Mouse (Mus musculus): ENCODE data around the gene Kat2a. TPM values are rescaled to one million over a fixed set of nuclear protein-coding genes. Genes with fewer than 3 reads are reported as not detected.

Gene Kat2a
- 10 to 100 TPM; 17.5 to 18.0 TPM for total RNA-seq (2021)

DNA sequence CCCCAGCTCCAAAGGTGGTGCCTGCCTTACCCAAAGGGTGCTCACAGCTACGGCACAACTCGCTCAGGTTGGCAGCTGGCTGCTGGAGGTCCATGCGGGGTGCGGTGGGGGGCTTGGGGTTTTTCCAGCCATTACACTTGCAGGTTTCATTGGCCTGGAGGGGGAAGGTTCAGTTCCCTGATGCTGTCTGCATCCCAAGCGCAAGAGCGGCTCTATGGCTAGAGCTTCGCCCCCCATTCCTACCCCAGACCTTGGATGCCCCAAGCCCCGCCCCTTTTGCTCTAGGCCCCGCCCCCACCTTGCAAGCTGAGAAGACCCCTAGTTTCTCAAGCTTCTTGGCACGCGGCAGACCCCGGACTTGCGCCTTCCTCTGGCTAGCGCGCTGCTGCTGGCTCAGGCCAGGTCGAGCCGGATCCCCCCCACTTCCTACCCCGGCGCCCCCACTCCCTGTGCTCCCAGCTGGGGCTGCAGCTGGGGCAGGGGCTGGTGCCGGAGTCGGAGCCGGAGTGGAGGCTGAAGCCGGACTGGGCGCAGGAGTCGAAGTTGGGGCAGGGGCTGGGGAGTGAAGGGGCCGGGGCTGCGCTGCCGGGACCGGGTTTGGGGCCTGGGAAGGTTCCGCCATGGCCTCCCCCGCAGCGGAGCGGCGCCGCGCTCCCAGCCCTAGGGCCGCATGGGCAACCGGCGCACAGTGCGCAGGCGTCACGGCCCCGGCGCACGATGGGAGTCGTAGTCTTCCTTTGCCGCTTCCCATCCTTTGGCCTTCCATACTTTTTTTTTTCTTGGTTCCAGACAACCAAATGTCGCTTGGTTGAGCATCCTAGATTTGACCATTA, at the start of gene Kat2a:
Kat2a (minus strand) TSS at position 683 of the 833 bp plus-strand sequence.
- peak; percentile 89 for DNase-seq

DNA sequence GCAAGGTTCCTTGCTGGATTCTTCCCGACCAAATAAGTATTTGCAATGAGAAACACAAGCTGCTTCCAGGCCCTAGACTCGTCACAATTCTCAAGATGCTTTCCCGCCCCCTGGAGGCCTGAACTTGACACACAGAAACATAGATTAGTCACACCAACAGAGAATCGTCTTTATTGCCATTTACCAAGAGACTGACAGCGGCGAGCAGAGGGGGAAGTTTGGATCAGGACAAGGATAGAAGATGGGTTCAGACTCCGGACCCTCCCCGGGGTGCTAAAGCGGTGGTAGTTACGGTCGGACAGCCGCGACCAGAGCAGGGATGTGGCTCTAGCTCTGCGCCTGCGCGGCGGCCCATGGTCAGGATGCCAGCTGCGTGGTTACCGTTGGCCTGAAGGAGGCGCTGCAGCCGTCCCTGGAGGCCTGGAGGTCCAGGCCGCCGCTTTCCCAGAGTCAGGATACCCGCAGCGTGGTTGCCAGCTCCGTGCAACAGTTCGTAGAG, 49.3 kb upstream of the Kat2a start:
- peak; percentile 95 for DNase-seq

- peak; percentile 47 for DNase-seq
Measured at GRCm38 (mm10) chr11:100759611-100760233, 47.5 kb upstream of the Kat2a start, which contains the start of gene Kcnh4. Kcnh4 (minus strand) TSS chr11:100759942.

DNA sequence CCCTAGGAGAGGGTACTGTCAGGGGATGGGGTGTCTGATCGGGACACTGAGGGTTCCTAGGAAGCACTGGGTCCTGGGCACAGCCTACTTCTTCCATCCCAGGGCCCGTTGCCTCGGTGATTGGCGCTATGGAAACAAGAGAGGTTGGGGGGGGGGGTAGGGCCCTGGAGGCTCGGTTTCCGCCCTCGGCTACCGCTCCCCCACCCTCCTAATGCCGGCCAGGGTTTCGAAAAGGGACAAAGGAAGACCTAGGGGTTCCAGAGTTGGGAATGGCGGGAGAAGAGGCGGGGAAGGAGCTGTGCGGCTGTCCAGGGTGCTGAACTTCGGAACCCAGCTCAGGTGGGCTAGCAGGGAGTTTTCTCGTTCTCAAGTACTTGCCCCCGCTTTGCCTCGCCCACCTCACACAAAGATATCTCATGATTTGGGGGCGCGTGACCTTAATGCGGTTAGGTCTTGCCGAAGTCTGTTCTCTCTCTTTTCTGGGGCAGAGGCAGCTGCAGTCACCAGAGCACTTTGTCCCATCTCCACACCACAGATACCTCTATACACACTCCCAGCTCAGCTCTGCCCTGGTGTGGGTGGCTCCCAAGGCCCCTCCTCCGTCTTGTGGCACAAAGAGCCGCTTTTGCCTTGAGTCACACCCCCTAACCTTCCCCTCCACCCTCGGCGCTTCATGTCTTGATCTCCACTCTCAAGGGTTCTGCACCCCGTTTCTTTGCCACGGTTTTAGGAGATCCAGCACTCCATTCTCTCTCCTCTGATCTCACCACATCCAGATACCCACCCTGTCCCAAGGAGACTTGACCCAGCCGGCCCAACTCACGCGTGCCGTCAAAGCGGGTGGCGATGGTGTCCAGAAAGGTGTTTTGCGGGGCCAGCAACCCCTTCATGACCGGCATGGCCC, 46.7 kb upstream of the Kat2a start:
- peak; percentile 76 for DNase-seq

- no peak for DNase-seq
Measured at GRCm38 (mm10) chr11:100757566-100757965, 45.3 kb upstream of the Kat2a start.

GRCm38 (mm10) chr11:100756476-100756875, 44.2 kb upstream of the Kat2a start:
- no peak for DNase-seq

- DNase-seq, result no peak
Measured at GRCm38 (mm10) chr11:100754693-100755057, 42.4 kb upstream of the Kat2a start.

GRCm38 (mm10) chr11:100754021-100754692, 41.9 kb upstream of the Kat2a start:
- DNase-seq, result no peak

DNA sequence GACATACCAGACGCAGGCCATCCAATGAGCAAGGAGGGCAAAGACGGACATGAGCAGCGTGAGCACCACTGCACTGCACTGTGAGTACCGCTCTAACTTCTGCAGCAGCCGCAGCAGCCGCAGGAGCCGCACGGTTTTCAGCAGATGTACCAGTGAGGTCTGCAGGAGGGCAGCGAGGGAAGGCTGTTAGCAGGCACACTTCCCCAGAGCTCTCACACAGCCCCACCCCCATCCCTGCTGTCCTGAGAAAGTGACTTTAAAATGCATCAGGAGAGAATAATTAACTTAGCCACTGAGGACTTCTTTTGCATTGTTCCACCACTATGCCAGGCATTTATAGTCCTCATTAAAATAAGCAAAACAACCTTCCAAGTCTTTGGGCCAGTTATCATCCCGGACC, 40.0 kb upstream of the Kat2a start:
- no peak for DNase-seq

DNA sequence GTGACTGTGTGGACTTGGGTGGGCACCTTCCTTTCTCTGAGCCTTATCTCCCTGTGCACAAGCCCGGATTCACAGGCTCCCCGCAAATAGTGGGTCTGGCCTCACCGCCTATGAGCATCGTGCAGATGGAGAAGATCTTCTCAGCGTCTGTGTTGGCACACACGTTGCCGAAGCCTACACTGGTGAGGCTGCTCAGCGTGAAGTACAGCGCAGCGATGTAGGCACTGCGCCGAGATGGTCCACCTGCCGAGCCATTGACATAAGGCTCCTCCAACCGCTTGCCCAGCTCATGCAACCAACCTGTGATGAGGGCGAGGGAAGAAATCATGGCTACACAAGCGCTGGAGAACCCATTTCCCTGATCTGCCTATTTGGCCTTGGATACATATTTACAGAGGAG, 37.9 kb upstream of the Kat2a start:
- no peak for DNase-seq

- DNase-seq, result no peak
Measured at GRCm38 (mm10) chr11:100749469-100749868, 37.2 kb upstream of the Kat2a start.

DNA sequence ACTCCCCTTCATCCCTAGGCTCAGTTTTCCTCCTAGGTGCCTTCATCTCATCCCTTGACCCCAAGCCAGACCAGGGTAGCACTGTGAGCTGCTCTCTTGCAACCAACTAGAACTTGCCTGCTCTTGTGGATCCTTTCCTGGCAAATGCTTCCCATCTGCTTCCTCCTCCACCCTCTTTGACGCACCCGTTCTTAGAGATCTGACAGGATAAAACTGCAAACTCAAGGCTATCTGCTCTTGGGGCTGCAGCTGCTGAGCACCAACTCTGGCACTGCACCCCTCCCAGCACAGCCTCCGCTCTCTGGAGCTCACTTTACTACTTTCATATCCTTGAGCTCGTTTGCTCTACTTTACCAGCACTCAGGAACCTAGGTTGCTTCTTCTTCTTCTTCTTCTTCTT, 36.4 kb upstream of the Kat2a start:
- DNase-seq, result no peak

DNA sequence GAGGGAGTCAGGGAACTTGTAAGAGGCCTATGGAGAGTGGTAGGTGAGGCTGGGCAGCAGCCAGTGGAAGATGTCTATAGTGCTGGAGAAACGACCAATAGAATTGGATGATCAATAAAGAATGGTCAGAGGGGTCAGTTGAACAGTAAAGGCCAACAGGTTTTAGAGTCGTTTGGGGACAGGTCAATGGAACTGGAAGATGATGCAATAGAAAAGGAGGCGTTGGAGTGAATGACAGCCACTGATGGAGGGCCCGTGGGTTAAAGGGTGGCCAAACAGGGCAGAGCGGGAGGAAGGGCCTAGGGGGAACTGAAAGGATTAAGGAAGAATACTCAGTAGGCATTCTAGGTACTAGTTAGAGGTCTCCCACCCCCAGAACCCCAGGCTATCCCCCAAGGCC, 34.8 kb upstream of the Kat2a start:
- DNase-seq, result no peak

DNA sequence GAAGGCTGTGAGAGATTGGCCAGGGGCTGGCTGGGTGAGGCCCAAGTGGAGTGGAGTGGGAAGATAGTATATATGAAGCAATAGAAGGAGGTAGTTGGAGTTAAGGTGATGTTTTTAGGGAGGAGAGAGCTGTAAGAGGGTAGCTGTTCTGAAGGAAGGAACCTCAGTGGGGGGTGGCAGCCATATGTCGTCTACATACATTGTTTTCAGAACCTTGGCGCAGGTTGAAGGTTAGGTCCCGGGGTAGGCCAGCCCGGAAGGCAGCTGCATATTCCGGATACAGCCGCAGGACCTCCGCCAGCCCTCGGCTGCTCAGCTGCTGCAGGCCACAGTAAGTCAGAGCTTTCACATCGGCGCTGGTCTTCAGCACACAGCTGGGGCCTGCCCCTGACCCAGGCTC, 34.3 kb upstream of the Kat2a start:
- no peak for DNase-seq

GRCm38 (mm10) chr11:100745085-100745484, 32.8 kb upstream of the Kat2a start:
- peak; percentile 62 for DNase-seq

DNA sequence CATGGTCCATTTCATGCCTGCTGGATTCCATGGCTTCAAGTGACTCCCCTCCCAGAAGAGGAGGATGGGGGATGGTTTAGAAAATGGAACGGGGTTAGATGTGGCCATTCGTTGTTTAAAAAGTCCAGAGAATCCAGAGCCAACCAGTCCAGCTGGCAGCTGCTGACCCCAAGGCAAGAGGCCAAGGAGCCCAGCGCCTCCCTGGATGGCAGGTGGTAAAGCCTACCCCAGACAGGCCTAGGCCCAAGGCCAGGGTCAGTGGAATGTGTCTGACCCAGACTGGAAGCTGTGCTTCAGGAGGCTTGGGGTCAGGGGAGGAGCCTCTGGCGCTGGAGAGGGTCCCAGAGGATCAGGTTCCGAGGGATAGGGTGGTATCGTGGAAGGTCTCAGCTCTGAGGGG, 29.1 kb upstream of the Kat2a start:
- DNase-seq, result peak; percentile 50

- no peak for DNase-seq
Measured at GRCm38 (mm10) chr11:100738749-100739148, 26.5 kb upstream of the Kat2a start.

- DNase-seq, result peak; percentile 98
Measured at GRCm38 (mm10) chr11:100738066-100738604, 25.9 kb upstream of the Kat2a start, which contains the start of gene Rab5c. Rab5c (minus strand) TSS chr11:100738215.

- DNase-seq, result no peak
Measured at GRCm38 (mm10) chr11:100737105-100737733, 25.0 kb upstream of the Kat2a start.

DNA sequence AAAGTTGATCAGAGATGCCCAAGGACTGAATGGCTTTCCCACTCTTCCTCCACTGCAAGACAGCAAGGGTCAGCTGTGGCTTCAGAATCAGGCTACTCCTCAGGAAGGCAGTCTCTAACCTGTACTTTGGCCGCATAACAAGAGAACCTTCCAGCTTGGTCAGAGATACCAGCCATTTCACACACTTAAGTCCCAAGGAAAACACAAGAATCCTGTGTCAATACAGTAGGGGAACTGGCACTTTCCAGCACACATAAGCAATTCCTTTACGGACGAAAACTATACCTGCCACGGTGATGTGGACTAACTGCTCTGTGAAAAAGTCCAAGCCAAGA, 24.4 kb upstream of the Kat2a start:
- DNase-seq, result no peak

- no peak for DNase-seq
Measured at GRCm38 (mm10) chr11:100735954-100736745, 23.9 kb upstream of the Kat2a start.

Data from heart, postnatal 4 days (tissue).